Mouse (Mus musculus): ENCODE measurements around the gene Kank1.

DNA sequence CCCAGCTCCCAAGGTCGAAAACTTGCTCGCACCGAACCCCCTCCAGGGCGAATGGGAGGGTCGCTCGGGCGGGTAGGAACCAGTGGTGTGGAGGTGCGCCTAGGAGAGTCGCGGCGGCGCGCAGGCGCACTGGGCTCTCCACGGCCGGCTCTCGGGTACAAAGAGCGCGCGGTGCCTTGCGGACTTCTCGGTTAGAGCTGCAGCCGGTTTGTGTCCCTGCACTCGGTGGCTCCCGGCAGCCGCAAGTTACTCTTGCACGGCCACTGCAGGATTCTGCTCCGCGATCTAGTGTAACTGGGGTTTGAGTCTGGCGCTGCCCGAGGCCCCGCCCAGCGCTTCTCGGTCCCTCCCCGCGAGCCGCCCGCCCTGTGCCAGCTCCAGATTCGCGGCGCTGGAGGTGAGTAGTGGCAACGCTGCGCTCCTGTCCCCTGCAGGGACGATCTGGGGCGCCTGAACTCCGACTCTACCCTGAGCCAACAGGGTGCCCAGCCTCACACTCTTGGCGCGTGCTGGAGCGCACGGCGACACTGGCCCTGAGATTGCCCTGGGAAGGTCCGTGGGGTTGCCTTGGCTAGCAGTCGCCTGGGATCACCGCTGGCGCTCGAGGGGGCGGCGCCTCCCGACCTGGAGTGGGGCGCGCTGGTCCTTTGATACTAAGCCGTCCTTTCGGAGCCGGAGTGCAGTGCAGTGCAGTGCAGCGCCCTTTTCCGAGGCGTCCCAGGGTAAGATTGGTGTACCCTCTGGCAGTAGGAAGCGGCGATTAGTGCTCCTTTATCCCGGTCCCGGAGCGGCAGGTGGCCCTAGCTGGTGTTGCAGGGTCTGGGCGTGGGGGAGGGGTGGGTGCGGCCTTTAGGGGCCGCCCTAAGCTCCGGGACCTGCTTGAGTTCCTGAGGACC lies at the start of gene Kank1:
- TF ChIP-seq POLR2A (IDR thresholded peaks at IDR 0.05; ENCODE audit: insufficient read depth, low read depth, low read length): no peak
- no peak for TF ChIP-seq CTCF (IDR thresholded peaks at IDR 0.05; ENCODE audit: insufficient read depth, low read depth, low read length)

Data from olfactory bulb, adult 2 months (tissue).